Mouse (Mus musculus): ENCODE data around the gene Gm36176. TPM values are rescaled to one million over a fixed set of nuclear protein-coding genes. Genes with fewer than 3 reads are reported as not detected.

The Gm36176 gene
- polyA plus RNA-seq, 1 experiment, result not detected

DNA sequence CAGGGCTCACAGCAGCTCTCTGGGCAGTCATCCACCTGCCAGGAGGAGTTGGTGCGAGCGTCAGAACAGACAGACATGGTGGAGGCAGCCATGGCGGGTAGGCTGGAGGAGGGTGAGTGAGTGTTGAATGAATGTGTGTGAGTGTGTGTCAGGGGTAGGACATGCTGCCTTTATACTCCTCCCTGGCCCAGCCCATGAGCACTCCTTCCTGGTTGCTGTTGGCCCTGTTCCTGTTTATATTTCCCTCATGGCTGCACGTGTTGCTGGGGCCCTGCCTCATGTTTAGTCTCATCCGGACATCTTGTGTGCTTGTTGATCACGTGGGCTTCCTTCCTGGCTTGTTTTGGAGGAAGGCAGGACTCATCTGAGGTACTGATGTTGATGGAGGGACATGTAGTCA, 19.7 kb upstream of the Gm36176 start, which contains the start of gene Krtap10-4:
TSS of gene Krtap10-4 (minus strand) at position 145 of the 400 bp plus-strand sequence.
- Histone ChIP-seq H3K4me1 (no peaks in the 10 kb centered on the region), H3K9me3 (peaks cover 20% of the 10 kb centered on the region), H3K27me3 (replicated peaks) (peaks cover 19% of the 10 kb centered on the region), H3K4me3 (replicated peaks) (no peak within 1 kb of the TSS), H3K36me3 (replicated peaks; ENCODE audit: low read length) (no peaks in the 10 kb centered on the region)
- TF ChIP-seq FLI1 (IDR thresholded peaks at IDR 0.05; ENCODE audit: low read length), result no peak
- TF ChIP-seq GATA1 (IDR thresholded peaks at IDR 0.05; ENCODE audit: borderline replicate concordance, low read length), result no peak

DNA sequence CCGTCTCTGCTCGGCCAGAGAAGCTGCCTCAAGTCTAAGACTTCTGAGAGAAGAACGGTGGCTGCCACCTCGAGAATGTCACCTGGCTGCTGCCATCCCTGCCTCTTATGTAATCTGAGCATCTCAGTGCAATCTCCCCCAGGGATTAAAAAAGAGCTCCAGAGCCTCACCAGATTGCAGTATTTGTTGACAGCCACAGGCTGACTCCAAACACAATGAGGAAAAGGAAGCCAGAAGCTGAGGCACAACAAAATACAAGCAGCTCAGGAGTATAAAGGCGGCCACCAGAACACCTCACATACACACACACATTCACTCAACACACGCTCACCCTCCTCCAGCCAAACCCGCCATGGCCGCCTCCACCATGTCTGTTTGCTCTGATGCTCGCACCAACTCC, 11.0 kb upstream of the Gm36176 start, which contains the start of gene Krtap10-10:
TSS of gene Krtap10-10 (plus strand) at position 301 of the 400 bp plus-strand sequence.
- no peak for TF ChIP-seq GATA1 (IDR thresholded peaks at IDR 0.05; ENCODE audit: borderline replicate concordance, low read length)
- H3K9me3 ChIP-seq, result peaks cover 15% of the 10 kb centered on the region; the same call in 1 of the 2 replicates
- peaks cover 6% of the 10 kb centered on the region for H3K27me3 ChIP-seq (replicated peaks)
- H3K4me3 ChIP-seq (replicated peaks), result no peak within 1 kb of the TSS
- H3K36me3 ChIP-seq (replicated peaks; ENCODE audit: low read length), result no peaks in the 10 kb centered on the region
- no peaks in the 10 kb centered on the region for H3K4me1 ChIP-seq

GRCm38 (mm10) chr10:77839006-77839405, 7.6 kb upstream of the Gm36176 start:
- no peak for TF ChIP-seq FLI1 (IDR thresholded peaks at IDR 0.05; ENCODE audit: low read length)
- no peak for TF ChIP-seq GATA1 (IDR thresholded peaks at IDR 0.05; ENCODE audit: borderline replicate concordance, low read length)
- peaks cover 41% of the 10 kb centered on the region for H3K9me3 ChIP-seq
- H3K4me3 ChIP-seq (replicated peaks), result no peak overlapping the region
- no peaks in the 10 kb centered on the region for H3K36me3 ChIP-seq (replicated peaks; ENCODE audit: low read length)
- H3K4me1 ChIP-seq, result no peaks in the 10 kb centered on the region
- H3K27me3 ChIP-seq (replicated peaks), result peaks cover 9% of the 10 kb centered on the region

GRCm38 (mm10) chr10:77846961-77847360, 358 bp downstream of the Gm36176 start:
- peak overlapping the region; percentile 51 for H3K4me3 ChIP-seq (replicated peaks)
- H3K36me3 ChIP-seq (replicated peaks; ENCODE audit: low read length), result no peaks in the 10 kb centered on the region
- peaks cover 15% of the 10 kb centered on the region; the same call in 1 of the 2 replicates for H3K4me1 ChIP-seq
- peaks cover 17% of the 10 kb centered on the region for H3K27me3 ChIP-seq (replicated peaks)
- H3K9me3 ChIP-seq, result peaks cover 53% of the 10 kb centered on the region
- no peak for TF ChIP-seq FLI1 (IDR thresholded peaks at IDR 0.05; ENCODE audit: low read length)
- no peak for TF ChIP-seq GATA1 (IDR thresholded peaks at IDR 0.05; ENCODE audit: borderline replicate concordance, low read length)

DNA sequence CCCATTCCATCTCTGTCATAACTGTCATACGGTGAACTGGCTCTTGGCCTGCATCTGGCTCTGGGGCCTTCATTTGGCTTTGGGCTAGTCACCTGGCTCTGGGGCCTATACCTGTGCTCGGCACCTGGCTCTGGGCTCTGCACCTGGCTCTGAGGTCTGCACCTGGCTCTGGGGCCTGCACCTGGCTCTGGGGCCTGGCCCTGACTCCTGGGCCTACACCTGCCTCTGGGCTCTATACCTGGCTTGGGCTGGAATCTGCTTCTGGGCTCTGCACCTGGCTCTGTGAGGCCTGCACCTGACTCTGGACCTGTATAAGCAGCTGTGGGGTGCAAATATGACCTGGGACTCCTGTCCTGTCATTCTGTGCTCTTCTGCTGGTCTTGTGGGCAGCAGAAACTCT, 935 bp downstream of the Gm36176 start:
- TF ChIP-seq FLI1 (IDR thresholded peaks at IDR 0.05; ENCODE audit: low read length), result no peak
- TF ChIP-seq GATA1 (IDR thresholded peaks at IDR 0.05; ENCODE audit: borderline replicate concordance, low read length), result no peak
- peaks cover 47% of the 10 kb centered on the region for H3K9me3 ChIP-seq
- H3K4me1 ChIP-seq, result peaks cover 15% of the 10 kb centered on the region; the same call in 1 of the 2 replicates
- H3K4me3 ChIP-seq (replicated peaks), result no peak overlapping the region
- peaks cover 22% of the 10 kb centered on the region for H3K27me3 ChIP-seq (replicated peaks)
- H3K36me3 ChIP-seq (replicated peaks; ENCODE audit: low read length), result no peaks in the 10 kb centered on the region

- Histone ChIP-seq H3K9me3 (peaks cover 24% of the 10 kb centered on the region), H3K36me3 (replicated peaks; ENCODE audit: low read length) (no peaks in the 10 kb centered on the region), H3K27me3 (replicated peaks) (peaks cover 22% of the 10 kb centered on the region), H3K4me3 (replicated peaks) (no peak within 1 kb of the TSS), H3K4me1 (peaks cover 9% of the 10 kb centered on the region; the same call in 1 of the 2 replicates)
- TF ChIP-seq GATA1 (IDR thresholded peaks at IDR 0.05; ENCODE audit: borderline replicate concordance, low read length), result no peak
- TF ChIP-seq FLI1 (IDR thresholded peaks at IDR 0.05; ENCODE audit: low read length), result no peak
These were observed 6.0 kb downstream of the Gm36176 start, which contains the start of gene Gm10318 for GRCm38 (mm10) chr10:77852559-77852958. Gene Gm10318 (plus strand): TSS chr10:77852859.

DNA sequence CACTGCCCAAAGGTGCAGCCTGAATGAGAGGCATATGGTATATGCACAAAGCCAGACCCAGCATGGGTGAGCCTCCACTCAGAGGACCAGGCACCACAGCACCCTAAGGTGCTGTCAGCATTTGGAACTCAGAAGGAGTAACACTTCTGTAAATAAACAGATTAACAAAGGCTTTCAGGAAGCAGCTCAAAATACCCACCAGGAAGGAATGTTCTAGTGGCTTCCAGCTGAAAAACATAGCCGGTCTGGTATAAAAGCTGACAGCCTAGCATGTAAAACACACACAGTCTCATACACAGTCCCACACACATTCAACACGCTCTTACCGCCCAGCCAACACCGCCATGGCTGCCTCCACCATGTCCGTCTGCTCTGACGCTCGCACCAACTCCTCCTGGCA, 15.1 kb downstream of the Gm36176 start, which contains the start of gene Gm3285:
TSS of gene Gm3285 (plus strand) at position 301 of the 400 bp plus-strand sequence.
- peaks cover 13% of the 10 kb centered on the region for H3K9me3 ChIP-seq
- TF ChIP-seq FLI1 (IDR thresholded peaks at IDR 0.05; ENCODE audit: low read length) (no peak), GATA1 (IDR thresholded peaks at IDR 0.05; ENCODE audit: borderline replicate concordance, low read length) (no peak)
- peaks cover 10% of the 10 kb centered on the region for H3K4me1 ChIP-seq
- H3K4me3 ChIP-seq (replicated peaks), result no peak within 1 kb of the TSS
- peaks cover 33% of the 10 kb centered on the region for H3K27me3 ChIP-seq (replicated peaks)
- H3K36me3 ChIP-seq (replicated peaks; ENCODE audit: low read length), result no peaks in the 10 kb centered on the region

- H3K27me3 ChIP-seq (replicated peaks), result peaks cover 36% of the 10 kb centered on the region
- H3K4me3 ChIP-seq (replicated peaks), result peak overlapping the region; percentile 87
- TF ChIP-seq GATA1 (IDR thresholded peaks at IDR 0.05; ENCODE audit: borderline replicate concordance, low read length) (no peak), FLI1 (IDR thresholded peaks at IDR 0.05; ENCODE audit: low read length) (no peak)
- H3K4me1 ChIP-seq, result peaks cover 10% of the 10 kb centered on the region
- H3K36me3 ChIP-seq (replicated peaks; ENCODE audit: low read length), result no peaks in the 10 kb centered on the region
- H3K9me3 ChIP-seq, result no peaks in the 10 kb centered on the region
These were observed 17.6 kb downstream of the Gm36176 start for GRCm38 (mm10) chr10:77864067-77864761.

GRCm38 (mm10) chr10:77864762-77865143, 18.1 kb downstream of the Gm36176 start:
- TF ChIP-seq GATA1 (IDR thresholded peaks at IDR 0.05; ENCODE audit: borderline replicate concordance, low read length), result no peak
- TF ChIP-seq FLI1 (IDR thresholded peaks at IDR 0.05; ENCODE audit: low read length), result no peak
- Histone ChIP-seq H3K9me3 (no peaks in the 10 kb centered on the region), H3K27me3 (replicated peaks) (peaks cover 39% of the 10 kb centered on the region), H3K36me3 (replicated peaks; ENCODE audit: low read length) (no peaks in the 10 kb centered on the region), H3K4me3 (replicated peaks) (peak overlapping the region; percentile 87), H3K4me1 (peaks cover 10% of the 10 kb centered on the region)

- TF ChIP-seq GATA1 (IDR thresholded peaks at IDR 0.05; ENCODE audit: borderline replicate concordance, low read length), result no peak
- TF ChIP-seq FLI1 (IDR thresholded peaks at IDR 0.05; ENCODE audit: low read length), result no peak
- Histone ChIP-seq H3K4me1 (peaks cover 10% of the 10 kb centered on the region), H3K27me3 (replicated peaks) (peaks cover 29% of the 10 kb centered on the region), H3K4me3 (replicated peaks) (no peak overlapping the region), H3K9me3 (peaks cover 10% of the 10 kb centered on the region), H3K36me3 (replicated peaks; ENCODE audit: low read length) (no peaks in the 10 kb centered on the region)
These were observed 20.9 kb downstream of the Gm36176 start for GRCm38 (mm10) chr10:77867546-77867945.
